Mouse (Mus musculus): Measurements from ENCODE around the gene Lyl1. TPM values are rescaled to one million over a fixed set of nuclear protein-coding genes. Genes with fewer than 3 reads are reported as not detected.

The Lyl1 gene
- polyA plus RNA-seq, 1 experiment: 8.2 TPM

DNA sequence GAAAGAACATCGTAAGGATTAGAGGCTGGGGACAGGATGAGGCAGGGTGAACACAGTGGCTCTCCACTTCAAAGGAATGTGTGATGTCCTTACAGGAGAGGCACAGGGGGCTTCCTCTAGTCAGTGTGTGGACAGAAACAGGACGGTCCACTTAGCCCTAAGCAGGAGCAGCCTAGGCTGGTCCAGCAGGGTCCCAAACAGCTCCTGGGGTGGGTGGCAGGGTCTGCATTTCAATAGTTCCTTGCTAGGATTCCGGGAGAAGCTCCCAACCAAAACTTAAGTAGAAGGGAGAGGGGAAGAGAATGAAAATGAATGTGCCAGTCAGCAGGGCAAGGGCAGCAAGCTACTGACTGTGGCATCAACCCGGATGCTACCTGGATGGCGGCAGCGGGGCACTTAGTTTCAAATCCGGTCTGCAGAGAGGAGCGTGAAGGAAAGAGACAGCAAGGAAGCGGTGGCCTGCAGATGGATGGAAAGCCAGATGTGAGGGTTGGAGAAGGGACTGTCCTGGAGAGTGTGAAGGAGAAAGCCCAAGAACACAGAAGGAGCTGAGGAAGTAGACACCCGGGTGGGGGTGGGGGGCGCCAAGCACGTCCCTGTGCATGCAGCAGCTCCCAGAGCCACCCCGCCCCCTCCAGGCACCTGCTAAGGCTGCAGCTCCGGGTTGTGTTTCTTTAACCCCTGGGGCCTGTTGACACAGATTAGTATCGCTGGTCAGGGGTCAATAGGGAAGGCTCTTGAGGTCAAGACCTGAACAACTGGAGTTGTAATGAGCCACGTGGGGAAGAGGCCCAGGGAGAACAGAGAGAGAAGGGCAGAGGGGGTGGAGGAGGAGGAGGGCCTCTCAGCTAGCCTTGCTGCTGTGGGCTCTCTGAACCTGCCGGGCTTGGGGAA, 44.0 kb downstream of the Lyl1 start:
- WGBS: 43% methylated on average over 17 of the region's 17 CpGs
- Histone ChIP-seq H3K4me1 (ENCODE audit: control insufficient read depth, insufficient read depth, insufficient read length, low read length) (peaks cover 29% of the 10 kb centered on the region), H3K36me3 (ENCODE audit: control insufficient read depth, insufficient read depth, low read length) (no peaks in the 10 kb centered on the region), H3K4me3 (ENCODE audit: low read depth, low read length) (no peak overlapping the region), H3K27ac (ENCODE audit: insufficient read depth, low read depth, low read length) (no peak overlapping the region), H3K27me3 (ENCODE audit: control insufficient read depth, insufficient read depth, low read length) (no peaks in the 10 kb centered on the region)
- no peak for TF ChIP-seq CTCF (IDR thresholded peaks at IDR 0.05; ENCODE audit: extremely low read depth, insufficient read length, insufficient replicate concordance, low read depth, low read length)
- no peak for TF ChIP-seq POLR2A (IDR thresholded peaks at IDR 0.05; ENCODE audit: low read depth, low read length)

DNA sequence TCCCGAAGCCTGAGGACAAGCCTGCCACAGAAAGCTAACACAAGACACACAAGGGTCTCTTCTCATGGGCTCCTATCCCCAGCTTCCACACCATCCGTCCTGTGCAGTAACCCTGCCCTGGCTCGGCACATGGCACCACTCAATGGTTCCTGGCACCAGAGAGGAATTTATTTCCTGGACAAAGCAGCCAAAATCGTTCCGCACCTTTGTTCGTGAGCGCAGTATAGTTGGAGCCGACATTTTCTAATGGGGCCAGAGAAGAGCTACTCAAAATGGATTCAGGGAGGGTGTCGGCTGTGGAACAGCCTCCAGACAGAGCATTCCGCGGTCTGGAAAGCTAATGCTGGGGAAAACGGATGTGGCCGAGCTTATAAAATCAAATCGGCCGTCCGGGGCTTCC, 48.3 kb downstream of the Lyl1 start:
- H3K4me3 ChIP-seq (ENCODE audit: low read depth, low read length): no peak overlapping the region
- 84% methylated on average over 16 of the region's 16 CpGs for WGBS
- TF ChIP-seq CTCF (IDR thresholded peaks at IDR 0.05; ENCODE audit: extremely low read depth, insufficient read length, insufficient replicate concordance, low read depth, low read length): no peak
- TF ChIP-seq POLR2A (IDR thresholded peaks at IDR 0.05; ENCODE audit: low read depth, low read length): no peak
- no peaks in the 10 kb centered on the region for H3K27me3 ChIP-seq (ENCODE audit: control insufficient read depth, insufficient read depth, low read length)
- peaks cover 10% of the 10 kb centered on the region for H3K4me1 ChIP-seq (ENCODE audit: control insufficient read depth, insufficient read depth, insufficient read length, low read length)
- no peaks in the 10 kb centered on the region for H3K36me3 ChIP-seq (ENCODE audit: control insufficient read depth, insufficient read depth, low read length)
- H3K27ac ChIP-seq (ENCODE audit: insufficient read depth, low read depth, low read length): no peak overlapping the region

DNA sequence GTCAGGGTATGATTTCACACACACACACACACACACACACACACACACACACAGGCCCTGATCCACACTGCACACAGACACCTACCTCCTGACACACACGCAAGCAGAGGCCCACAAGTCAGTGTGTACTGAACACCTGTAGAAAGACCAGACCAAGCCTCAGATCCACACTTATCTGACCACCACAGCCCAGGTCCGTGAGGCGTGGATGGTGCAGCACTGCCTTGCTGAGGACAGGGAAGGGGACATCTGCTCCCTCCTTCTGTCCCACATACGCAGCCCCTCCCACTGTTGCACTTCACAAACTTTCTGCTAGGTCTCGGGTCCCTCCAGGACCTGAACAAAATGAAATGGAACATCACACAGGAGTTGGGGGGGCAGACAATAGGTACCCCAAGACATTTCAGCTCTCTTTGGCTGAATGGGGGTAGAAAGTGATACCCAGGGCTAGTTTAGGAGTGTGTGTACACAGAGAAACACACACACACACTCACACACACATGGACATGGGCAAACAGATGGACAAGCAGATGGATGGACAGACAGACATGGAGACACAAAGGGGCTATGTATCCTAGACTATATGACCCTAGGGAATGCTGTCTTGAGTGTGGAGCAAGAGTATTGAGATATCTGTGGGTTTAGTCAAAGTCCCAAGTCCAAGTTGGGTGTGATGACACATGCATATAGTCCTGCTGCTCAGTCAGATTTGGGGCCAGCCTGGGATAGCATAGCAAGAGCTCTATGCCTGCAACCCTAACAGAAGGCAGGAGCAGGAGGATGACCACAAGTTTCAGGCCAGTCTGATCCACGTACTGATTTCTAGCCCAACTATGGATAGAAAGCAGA, 51.7 kb downstream of the Lyl1 start:
- Histone ChIP-seq H3K27me3 (ENCODE audit: control insufficient read depth, insufficient read depth, low read length) (no peaks in the 10 kb centered on the region), H3K27ac (ENCODE audit: insufficient read depth, low read depth, low read length) (no peak overlapping the region), H3K4me1 (ENCODE audit: control insufficient read depth, insufficient read depth, insufficient read length, low read length) (no peaks in the 10 kb centered on the region; the same call in 1 of the 2 replicates), H3K36me3 (ENCODE audit: control insufficient read depth, insufficient read depth, low read length) (no peaks in the 10 kb centered on the region), H3K4me3 (ENCODE audit: low read depth, low read length) (no peak overlapping the region)
- TF ChIP-seq CTCF (IDR thresholded peaks at IDR 0.05; ENCODE audit: extremely low read depth, insufficient read length, insufficient replicate concordance, low read depth, low read length): no peak
- no peak for TF ChIP-seq POLR2A (IDR thresholded peaks at IDR 0.05; ENCODE audit: low read depth, low read length)
- WGBS: 89% methylated on average over 6 of the region's 6 CpGs

Other genes starting within 250 kb of the Lyl1 start
- 37.0 and 72.7 TPM in 2 replicates for gene Ier2, start 38.6 kb upstream of the Lyl1 start, polyA plus RNA-seq (2012; rRNA removed)
- gene Trmt1, start 15.2 kb upstream of the Lyl1 start, polyA plus RNA-seq (2012; rRNA removed): 38.3 and 55.2 TPM in 2 replicates
- 57.2 and 104 TPM in 2 replicates for gene Nacc1, start 13.6 kb upstream of the Lyl1 start, polyA plus RNA-seq (2012; rRNA removed)
- 0.30 TPM in 2 replicates for gene G430095P16Rik, start 21.6 kb downstream of the Lyl1 start, polyA plus RNA-seq (2012; rRNA removed)
- gene Nfix, start 98.9 kb downstream of the Lyl1 start, polyA plus RNA-seq (2012; rRNA removed): 22.3 and 26.1 TPM in 2 replicates
- 0.98 and 2.1 TPM in 2 replicates for gene Dand5, start 121.4 kb downstream of the Lyl1 start, polyA plus RNA-seq (2012; rRNA removed)
- gene Gadd45gip1, start 130.1 kb downstream of the Lyl1 start, polyA plus RNA-seq (2012; rRNA removed): 50.5 and 64.1 TPM in 2 replicates
- 26.4 and 47.5 TPM in 2 replicates for gene Rad23a, start 139.2 kb downstream of the Lyl1 start, polyA plus RNA-seq (2012; rRNA removed)
- 82.6 and 120 TPM in 2 replicates for gene Calr, start 145.5 kb downstream of the Lyl1 start, polyA plus RNA-seq (2012; rRNA removed)
- gene Farsa, start 155.5 kb downstream of the Lyl1 start, polyA plus RNA-seq (2012; rRNA removed): 20.2 and 29.1 TPM in 2 replicates
- 0.60 and 2.1 TPM in 2 replicates for gene Syce2, start 170.7 kb downstream of the Lyl1 start, polyA plus RNA-seq (2012; rRNA removed)
- gene Gcdh, start 192.5 kb downstream of the Lyl1 start, polyA plus RNA-seq (2012; rRNA removed): 32.5 and 53.2 TPM in 2 replicates
- gene Klf1, start 200.5 kb downstream of the Lyl1 start, polyA plus RNA-seq (2012; rRNA removed): 0.30 and 0.38 TPM in 2 replicates
- gene Dnase2a, start 207.1 kb downstream of the Lyl1 start, polyA plus RNA-seq (2012; rRNA removed): 4.1 and 5.9 TPM in 2 replicates
- 0.50 and 0.71 TPM in 2 replicates for gene Mast1, start 235.9 kb downstream of the Lyl1 start, polyA plus RNA-seq (2012; rRNA removed)
- 0.15 TPM in 1 of 2 replicates, not detected in the other for gene Rtbdn, start 245.5 kb downstream of the Lyl1 start, polyA plus RNA-seq (2012; rRNA removed)